Mouse (Mus musculus): ENCODE results near the gene Grid2ip. TPM values are rescaled to one million over a fixed set of nuclear protein-coding genes. Genes with fewer than 3 reads are reported as not detected.
"Not testable (repeated sequence)": the region's sequence is repeated elsewhere in the genome, so short reads cannot be mapped to it uniquely, and the experiment has no call there.

Gene Grid2ip
- polyA plus RNA-seq, 1 experiment from 2014 or later: 0.28 TPM

- not testable (repeated sequence) for H3K4me2 ChIP-seq (replicated peaks); H3K4me1 ChIP-seq; ATAC-seq (ENCODE audit: insufficient number of reproducible peaks, insufficient read depth, low FRiP score, low TSS enrichment); H3K9ac ChIP-seq; H3K4me3 ChIP-seq; H3K27me3 ChIP-seq; H3K27ac ChIP-seq; H3K36me3 ChIP-seq; H3K9me3 ChIP-seq
- 89% methylated on average over 2 of the region's 2 CpGs for WGBS
These were observed 37.8 kb downstream of the Grid2ip start for GRCm38 (mm10) chr5:143394966-143395365.

DNA sequence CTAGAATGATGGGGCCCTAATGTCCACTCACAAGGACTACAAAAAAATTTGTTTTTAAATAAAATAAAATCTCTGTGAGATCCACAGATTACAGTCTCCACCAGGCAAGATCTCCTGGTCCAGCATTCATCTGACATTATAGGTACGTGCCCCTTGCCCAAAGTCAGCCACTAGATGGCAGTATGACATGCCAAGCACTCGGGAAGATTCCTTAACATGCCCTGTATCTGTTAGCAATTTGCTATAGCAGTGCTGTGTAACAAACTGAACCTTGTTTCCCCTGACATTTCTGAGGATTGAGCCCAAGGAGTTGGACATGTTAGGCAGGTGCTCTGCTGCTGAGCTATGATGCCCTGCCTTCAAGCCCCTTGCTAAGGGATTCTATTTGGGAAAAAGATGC lies 38.5 kb downstream of the Grid2ip start:
- no peaks in the 10 kb centered on the region for H3K27me3 ChIP-seq
- 43% methylated on average over 2 of the region's 2 CpGs for WGBS
- no peak overlapping the region for H3K4me3 ChIP-seq
- H3K27ac ChIP-seq: no peak overlapping the region
- H3K36me3 ChIP-seq: peaks cover 5% of the 10 kb centered on the region; the same call in 1 of the 2 replicates
- H3K4me1 ChIP-seq: no peaks in the 10 kb centered on the region
- H3K9me3 ChIP-seq: no peaks in the 10 kb centered on the region
- H3K9ac ChIP-seq: no peak overlapping the region
- no peak overlapping the region for H3K4me2 ChIP-seq (replicated peaks)
- no peak for ATAC-seq (ENCODE audit: insufficient number of reproducible peaks, insufficient read depth, low FRiP score, low TSS enrichment)

- Histone ChIP-seq H3K4me3 (no peak overlapping the region), H3K36me3 (peaks cover 8% of the 10 kb centered on the region; the same call in 1 of the 2 replicates), H3K27ac (no peak overlapping the region), H3K4me1 (peaks cover 17% of the 10 kb centered on the region), H3K27me3 (no peaks in the 10 kb centered on the region), H3K9ac (no peak overlapping the region), H3K9me3 (no peaks in the 10 kb centered on the region), H3K4me2 (replicated peaks) (no peak overlapping the region)
- 90% methylated on average over 12 of the region's 12 CpGs for WGBS
- no peak for ATAC-seq (ENCODE audit: insufficient number of reproducible peaks, insufficient read depth, low FRiP score, low TSS enrichment)
These were observed 43.4 kb downstream of the Grid2ip start for GRCm38 (mm10) chr5:143400501-143400900.

DNA sequence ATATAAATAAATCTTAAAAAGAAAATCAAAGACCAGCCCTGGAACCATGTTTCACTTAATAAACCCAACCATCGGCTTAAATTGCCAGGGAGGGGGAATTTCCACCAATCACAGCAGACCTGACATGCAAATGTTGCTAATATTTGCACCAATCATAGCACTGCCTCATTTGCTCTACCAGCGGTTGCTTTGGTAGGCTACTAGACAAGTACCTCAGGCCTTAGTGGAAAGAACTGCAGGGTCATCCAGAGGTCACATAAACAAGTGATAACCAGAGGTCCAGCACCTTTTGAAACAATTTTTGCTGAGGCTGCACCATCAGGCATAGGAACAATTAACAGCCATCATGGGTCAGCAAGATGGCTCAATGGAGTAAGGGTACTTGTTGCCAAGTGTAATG lies 44.4 kb downstream of the Grid2ip start:
- Histone ChIP-seq H3K4me3 (no peak overlapping the region), H3K9me3 (no peaks in the 10 kb centered on the region), H3K27me3 (no peaks in the 10 kb centered on the region), H3K27ac (no peak overlapping the region), H3K36me3 (peaks cover 18% of the 10 kb centered on the region; the same call in 1 of the 2 replicates), H3K4me1 (peaks cover 17% of the 10 kb centered on the region), H3K4me2 (replicated peaks) (no peak overlapping the region), H3K9ac (no peak overlapping the region)
- no peak for ATAC-seq (ENCODE audit: insufficient number of reproducible peaks, insufficient read depth, low FRiP score, low TSS enrichment)
- 71% methylated on average over 2 of the region's 2 CpGs for WGBS

GRCm38 (mm10) chr5:143403221-143404147 lies 46.3 kb downstream of the Grid2ip start, which contains the start of gene Kdelr2:
Gene Kdelr2 (plus strand): TSS chr5:143403838.
- H3K9ac ChIP-seq: peak within 1 kb of the TSS; percentile 96
- under 1% methylated on average over 72 of the region's 72 CpGs for WGBS
- H3K27me3 ChIP-seq: no peaks in the 10 kb centered on the region
- peaks cover 31% of the 10 kb centered on the region; the same call in 1 of the 2 replicates for H3K36me3 ChIP-seq
- peak within 1 kb of the TSS; percentile 89 for H3K27ac ChIP-seq
- peak; percentile 90 for ATAC-seq (ENCODE audit: insufficient number of reproducible peaks, insufficient read depth, low FRiP score, low TSS enrichment)
- no peaks in the 10 kb centered on the region for H3K9me3 ChIP-seq
- H3K4me2 ChIP-seq (replicated peaks): peak within 1 kb of the TSS; percentile 79
- H3K4me1 ChIP-seq: peaks cover 17% of the 10 kb centered on the region
- peak within 1 kb of the TSS; percentile 94 for H3K4me3 ChIP-seq

DNA sequence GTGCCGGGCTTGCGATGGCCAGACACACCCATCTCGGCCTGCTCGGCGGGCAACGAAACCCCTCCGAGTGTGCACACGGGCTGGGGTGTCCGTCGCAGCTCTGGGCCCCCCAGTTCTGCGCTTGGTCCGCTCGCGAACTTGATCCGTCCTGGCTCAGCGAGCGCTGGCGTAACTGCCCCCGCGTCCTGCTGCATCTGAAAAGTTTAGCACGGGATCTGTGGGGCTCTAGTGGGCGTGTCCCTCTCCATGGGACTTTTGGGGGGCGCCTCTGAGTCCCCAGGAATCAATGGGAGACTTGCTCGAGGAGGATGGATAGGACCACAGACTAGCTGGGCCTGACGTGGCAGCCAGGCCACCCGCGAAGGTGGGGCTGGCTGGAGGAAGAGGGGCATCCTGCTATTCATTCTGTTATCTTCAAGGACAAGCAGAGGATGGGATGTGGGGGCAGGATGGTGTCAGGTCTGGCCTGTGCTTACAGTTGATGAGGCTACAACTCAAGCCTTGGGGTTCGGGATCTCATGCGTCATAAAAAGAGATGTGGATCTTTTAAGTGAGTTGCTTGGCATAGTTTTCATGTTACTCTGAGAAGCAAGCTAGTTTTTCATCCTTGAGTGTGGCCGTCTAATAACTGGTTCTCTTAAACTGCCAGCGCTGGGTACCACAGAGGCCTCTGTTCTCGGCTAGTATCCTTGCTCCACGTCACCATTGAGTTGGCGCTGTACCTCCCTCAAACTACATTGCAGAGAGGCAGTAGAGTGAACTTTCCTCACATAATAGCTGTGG lies 47.2 kb downstream of the Grid2ip start:
- Histone ChIP-seq H3K27ac (peak overlapping the region; percentile 89), H3K4me1 (peaks cover 17% of the 10 kb centered on the region), H3K9ac (peak overlapping the region; percentile 96), H3K27me3 (no peaks in the 10 kb centered on the region), H3K36me3 (peaks cover 29% of the 10 kb centered on the region), H3K4me3 (peak overlapping the region; percentile 94), H3K9me3 (no peaks in the 10 kb centered on the region), H3K4me2 (replicated peaks) (peak overlapping the region; percentile 79)
- ATAC-seq (ENCODE audit: insufficient number of reproducible peaks, insufficient read depth, low FRiP score, low TSS enrichment): peak; percentile 22; the same call in 1 of the 2 replicates
- 5% methylated on average over 34 of the region's 34 CpGs for WGBS

DNA sequence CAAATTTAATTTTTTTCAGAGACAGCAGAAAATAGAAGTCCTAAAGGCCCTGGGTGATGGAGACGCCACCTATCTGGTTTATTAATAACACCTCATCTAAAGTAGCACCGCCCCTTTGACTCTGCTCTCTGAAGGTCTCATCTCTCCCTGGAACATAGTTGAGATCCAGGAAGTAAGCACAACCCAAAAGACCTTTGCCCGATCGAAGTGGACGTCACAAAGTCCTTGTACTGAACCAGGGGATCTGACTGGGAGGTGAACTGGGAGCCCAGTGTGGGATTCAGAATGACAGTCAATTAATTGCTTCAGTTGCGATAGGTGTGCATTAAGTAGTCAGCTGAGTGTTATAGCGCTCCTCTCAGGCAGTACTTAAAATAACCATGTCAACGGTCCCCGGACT lies 48.1 kb downstream of the Grid2ip start:
- WGBS: 86% methylated on average over 9 of the region's 9 CpGs
- H3K27me3 ChIP-seq: no peaks in the 10 kb centered on the region
- ATAC-seq (ENCODE audit: insufficient number of reproducible peaks, insufficient read depth, low FRiP score, low TSS enrichment): no peak
- H3K9me3 ChIP-seq: no peaks in the 10 kb centered on the region
- peak overlapping the region; percentile 79 for H3K4me2 ChIP-seq (replicated peaks)
- peak overlapping the region; percentile 11; the same call in 1 of the 2 replicates for H3K4me3 ChIP-seq
- no peak overlapping the region for H3K27ac ChIP-seq
- peaks cover 33% of the 10 kb centered on the region for H3K36me3 ChIP-seq
- peaks cover 17% of the 10 kb centered on the region for H3K4me1 ChIP-seq
- no peak overlapping the region for H3K9ac ChIP-seq

GRCm38 (mm10) chr5:143406548-143406947 lies 49.4 kb downstream of the Grid2ip start:
- no peak overlapping the region for H3K27ac ChIP-seq
- no peak for ATAC-seq (ENCODE audit: insufficient number of reproducible peaks, insufficient read depth, low FRiP score, low TSS enrichment)
- H3K4me1 ChIP-seq: peaks cover 17% of the 10 kb centered on the region
- H3K9me3 ChIP-seq: no peaks in the 10 kb centered on the region
- H3K36me3 ChIP-seq: peaks cover 42% of the 10 kb centered on the region
- H3K4me3 ChIP-seq: no peak overlapping the region
- H3K27me3 ChIP-seq: no peaks in the 10 kb centered on the region
- 94% methylated on average over 9 of the region's 9 CpGs for WGBS
- no peak overlapping the region for H3K4me2 ChIP-seq (replicated peaks)
- no peak overlapping the region for H3K9ac ChIP-seq

GRCm38 (mm10) chr5:143409239-143409638 lies 52.1 kb downstream of the Grid2ip start:
- WGBS: 56% methylated on average over 3 of the region's 3 CpGs
- Histone ChIP-seq H3K27ac (no peak overlapping the region), H3K4me3 (no peak overlapping the region), H3K4me2 (replicated peaks) (no peak overlapping the region), H3K9me3 (no peaks in the 10 kb centered on the region), H3K36me3 (peaks cover 64% of the 10 kb centered on the region), H3K27me3 (no peaks in the 10 kb centered on the region), H3K9ac (no peak overlapping the region), H3K4me1 (peaks cover 11% of the 10 kb centered on the region)
- ATAC-seq (ENCODE audit: insufficient number of reproducible peaks, insufficient read depth, low FRiP score, low TSS enrichment): no peak

- Histone ChIP-seq H3K27me3 (no peaks in the 10 kb centered on the region), H3K4me1 (no peaks in the 10 kb centered on the region), H3K9me3 (no peaks in the 10 kb centered on the region), H3K4me2 (replicated peaks) (no peak overlapping the region), H3K27ac (no peak overlapping the region), H3K9ac (no peak overlapping the region), H3K4me3 (no peak overlapping the region), H3K36me3 (peaks cover 68% of the 10 kb centered on the region)
- WGBS: 93% methylated on average over 4 of the region's 4 CpGs
- no peak for ATAC-seq (ENCODE audit: insufficient number of reproducible peaks, insufficient read depth, low FRiP score, low TSS enrichment)
These were observed 53.8 kb downstream of the Grid2ip start for GRCm38 (mm10) chr5:143410841-143411395.

GRCm38 (mm10) chr5:143421484-143421883 lies 64.3 kb downstream of the Grid2ip start:
- WGBS: 79% methylated on average over 4 of the region's 4 CpGs
- Histone ChIP-seq H3K9ac (no peak overlapping the region), H3K27me3 (no peaks in the 10 kb centered on the region), H3K4me2 (replicated peaks) (no peak overlapping the region), H3K27ac (no peak overlapping the region), H3K36me3 (peaks cover 57% of the 10 kb centered on the region), H3K9me3 (no peaks in the 10 kb centered on the region), H3K4me3 (no peak overlapping the region), H3K4me1 (no peaks in the 10 kb centered on the region)
- ATAC-seq (ENCODE audit: insufficient number of reproducible peaks, insufficient read depth, low FRiP score, low TSS enrichment): no peak

Data from embryonic facial prominence, embryonic 12.5 days (tissue).